Mouse (Mus musculus): Measurements from ENCODE around the gene Tuba4a. TPM values are rescaled to one million over a fixed set of nuclear protein-coding genes. Genes with fewer than 3 reads are reported as not detected.
A peak's percentile ranks its signal among the peaks of the same experiment; 100 is the strongest.

Gene Tuba4a
- polyA plus RNA-seq, 1 experiment from 2014 or later = 298 TPM

- peak within 1 kb of the TSS; percentile 97 for H3K4me2 ChIP-seq (ENCODE audit: low read depth, low read length)
- WGBS (ENCODE audit: insufficient replicate concordance) = 0% methylated on average over 31 of the region's 31 CpGs
- H3K9me3 ChIP-seq (ENCODE audit: low read length) = 0 out of 2 replicates have a peak, but pooled peaks cover 2% of the 10 kb centered on the region
- peak within 1 kb of the TSS; percentile 93 for H3K9ac ChIP-seq (replicated peaks)
- peak; percentile 93 for DNase-seq
- ATAC-seq = peak; percentile 86
- H3K4me1 ChIP-seq (ENCODE audit: insufficient read depth) = peaks cover 13% of the 10 kb centered on the region
- no peaks in the 10 kb centered on the region for H3K27me3 ChIP-seq (ENCODE audit: insufficient read depth, low read length)
- peaks cover 69% of the 10 kb centered on the region for H3K36me3 ChIP-seq (replicated peaks; ENCODE audit: insufficient read depth, low read length)
- TF ChIP-seq CTCF (IDR thresholded peaks at IDR 0.05; ENCODE audit: low read depth) (no peak), EP300 (IDR thresholded peaks at IDR 0.05; ENCODE audit: low read depth) (0 out of 2 replicates have a peak, but pooled peaks have one; percentile 20)
- H3K27ac ChIP-seq (ENCODE audit: low read depth) = peak within 1 kb of the TSS; percentile 99
- peak within 1 kb of the TSS; percentile 83 for H3K4me3 ChIP-seq (ENCODE audit: low read depth, low read length)
Measured at GRCm38 (mm10) chr1:75180105-75180590, 39.5 kb downstream of the Tuba4a start, which contains the start of gene Abcb6. TSS of gene Abcb6 (minus strand) at chr1:75180392.

- H3K9me3 ChIP-seq (ENCODE audit: low read length) = 0 out of 2 replicates have a peak, but pooled peaks cover 2% of the 10 kb centered on the region
- 5% methylated on average over 23 of the region's 23 CpGs for WGBS (ENCODE audit: insufficient replicate concordance)
- ATAC-seq (peak; percentile 73), DNase-seq (peak; percentile 62)
- H3K9ac ChIP-seq (replicated peaks) = peak overlapping the region; percentile 93
- peak overlapping the region; percentile 83 for H3K4me3 ChIP-seq (ENCODE audit: low read depth, low read length)
- no peak for TF ChIP-seq CTCF (IDR thresholded peaks at IDR 0.05; ENCODE audit: low read depth)
- peak; percentile 88 for TF ChIP-seq EP300 (IDR thresholded peaks at IDR 0.05; ENCODE audit: low read depth)
- no peaks in the 10 kb centered on the region for H3K27me3 ChIP-seq (ENCODE audit: insufficient read depth, low read length)
- peak overlapping the region; percentile 99 for H3K27ac ChIP-seq (ENCODE audit: low read depth)
- peak overlapping the region; percentile 97 for H3K4me2 ChIP-seq (ENCODE audit: low read depth, low read length)
- peaks cover 13% of the 10 kb centered on the region for H3K4me1 ChIP-seq (ENCODE audit: insufficient read depth)
- H3K36me3 ChIP-seq (replicated peaks; ENCODE audit: insufficient read depth, low read length) = peaks cover 67% of the 10 kb centered on the region
Measured at GRCm38 (mm10) chr1:75179334-75180104, 40.1 kb downstream of the Tuba4a start.

- H3K27me3 ChIP-seq (ENCODE audit: insufficient read depth, low read length) = no peaks in the 10 kb centered on the region
Measured at GRCm38 (mm10) chr1:75168472-75169464, 50.9 kb downstream of the Tuba4a start, which contains the start of gene Zfand2b. TSS of gene Zfand2b (plus strand) at chr1:75168646.

GRCm38 (mm10) chr1:75168093-75168471, 51.6 kb downstream of the Tuba4a start:
- ATAC-seq (peak; percentile 7; the same call in 1 of the 2 replicates), DNase-seq (no peak)
- TF ChIP-seq CTCF (IDR thresholded peaks at IDR 0.05; ENCODE audit: low read depth) = no peak
- TF ChIP-seq EP300 (IDR thresholded peaks at IDR 0.05; ENCODE audit: low read depth) = no peak
- Histone ChIP-seq H3K27me3 (ENCODE audit: insufficient read depth, low read length) (no peaks in the 10 kb centered on the region), H3K27ac (ENCODE audit: low read depth) (peak overlapping the region; percentile 90), H3K4me3 (ENCODE audit: low read depth, low read length) (peak overlapping the region; percentile 67), H3K36me3 (replicated peaks; ENCODE audit: insufficient read depth, low read length) (peaks cover 30% of the 10 kb centered on the region), H3K4me1 (ENCODE audit: insufficient read depth) (peaks cover 14% of the 10 kb centered on the region), H3K9me3 (ENCODE audit: low read length) (no peaks in the 10 kb centered on the region), H3K4me2 (ENCODE audit: low read depth, low read length) (peak overlapping the region; percentile 65), H3K9ac (replicated peaks) (peak overlapping the region; percentile 73)
- 9% methylated on average over 7 of the region's 7 CpGs for WGBS (ENCODE audit: insufficient replicate concordance)

More at GRCm38 (mm10) chr1:75168472-75169464, 50.9 kb downstream of the Tuba4a start, which contains the start of gene Zfand2b:
- Histone ChIP-seq H3K4me1 (ENCODE audit: insufficient read depth) (peaks cover 14% of the 10 kb centered on the region), H3K4me2 (ENCODE audit: low read depth, low read length) (peak within 1 kb of the TSS; percentile 65), H3K27ac (ENCODE audit: low read depth) (peak within 1 kb of the TSS; percentile 90), H3K9ac (replicated peaks) (peak within 1 kb of the TSS; percentile 73), H3K4me3 (ENCODE audit: low read depth, low read length) (peak within 1 kb of the TSS; percentile 67), H3K36me3 (replicated peaks; ENCODE audit: insufficient read depth, low read length) (peaks cover 36% of the 10 kb centered on the region), H3K9me3 (ENCODE audit: low read length) (no peaks in the 10 kb centered on the region)
- ATAC-seq (peak; percentile 95), DNase-seq (peak; percentile 99)
- WGBS (ENCODE audit: insufficient replicate concordance) = 2% methylated on average over 56 of the region's 59 CpGs
- TF ChIP-seq EP300 (IDR thresholded peaks at IDR 0.05; ENCODE audit: low read depth) (no peak; the same call in 1 of the 2 replicates), CTCF (IDR thresholded peaks at IDR 0.05; ENCODE audit: low read depth) (no peak)

Small RNA genes lying within 50 kb of the gene (microRNA-seq; reads per million reads assigned to microRNA genes)
- gene Gm27943 = not detected

Other genes starting within 250 kb of the Tuba4a start
- 3.0 and 3.5 TPM in 2 replicates for gene Nhej1, start 94.7 kb downstream of the Tuba4a start, polyA plus RNA-seq (2015; fragmentation: Nextera tagmentation; extraction: Ambion mirVana)
- gene Slc23a3, start 86.0 kb downstream of the Tuba4a start, polyA plus RNA-seq (2015; fragmentation: Nextera tagmentation; extraction: Ambion mirVana) = 2.3 and 2.8 TPM in 2 replicates
- gene Cnppd1, start 77.2 kb downstream of the Tuba4a start, polyA plus RNA-seq (2015; fragmentation: Nextera tagmentation; extraction: Ambion mirVana) = 43.8 and 47.4 TPM in 2 replicates
- 51.2 and 54.9 TPM in 2 replicates for gene Retreg2, start 77.1 kb downstream of the Tuba4a start, polyA plus RNA-seq (2015; fragmentation: Nextera tagmentation; extraction: Ambion mirVana)
- 32.7 and 34.7 TPM in 2 replicates for gene Zfand2b, start 51.2 kb downstream of the Tuba4a start, polyA plus RNA-seq (2015; fragmentation: Nextera tagmentation; extraction: Ambion mirVana)
- gene Abcb6, start 39.5 kb downstream of the Tuba4a start, polyA plus RNA-seq (2015; fragmentation: Nextera tagmentation; extraction: Ambion mirVana) = 38.1 and 41.5 TPM in 2 replicates
- 8.0 and 9.8 TPM in 2 replicates for gene Ankzf1, start 27.7 kb downstream of the Tuba4a start, polyA plus RNA-seq (2015; fragmentation: Nextera tagmentation; extraction: Ambion mirVana)
- gene Atg9a, start 27.7 kb downstream of the Tuba4a start, polyA plus RNA-seq (2015; fragmentation: Nextera tagmentation; extraction: Ambion mirVana) = 17.6 and 17.8 TPM in 2 replicates
- 2.7 and 3.5 TPM in 2 replicates for gene Glb1l, start 9.1 kb downstream of the Tuba4a start, polyA plus RNA-seq (2015; fragmentation: Nextera tagmentation; extraction: Ambion mirVana)
- 88.3 and 101 TPM in 2 replicates for gene Stk16, start 9.0 kb downstream of the Tuba4a start, polyA plus RNA-seq (2015; fragmentation: Nextera tagmentation; extraction: Ambion mirVana)
- 0.18 TPM in 1 of 2 replicates, not detected in the other for gene A630095N17Rik, start 12.2 kb upstream of the Tuba4a start, polyA plus RNA-seq (2015; fragmentation: Nextera tagmentation; extraction: Ambion mirVana)
- 29.0 and 31.0 TPM in 2 replicates for gene Dnajb2, start 16.5 kb upstream of the Tuba4a start, polyA plus RNA-seq (2015; fragmentation: Nextera tagmentation; extraction: Ambion mirVana)
- gene Ptprn, start 44.6 kb upstream of the Tuba4a start, polyA plus RNA-seq (2015; fragmentation: Nextera tagmentation; extraction: Ambion mirVana) = 0.02 and 0.09 TPM in 2 replicates
- gene Resp18, start 58.5 kb upstream of the Tuba4a start, polyA plus RNA-seq (2015; fragmentation: Nextera tagmentation; extraction: Ambion mirVana) = not detected in 2 replicates
- gene Dnpep, start 98.1 kb upstream of the Tuba4a start, polyA plus RNA-seq (2015; fragmentation: Nextera tagmentation; extraction: Ambion mirVana) = 50.5 and 52.8 TPM in 2 replicates
- gene Des, start 140.5 kb upstream of the Tuba4a start, polyA plus RNA-seq (2015; fragmentation: Nextera tagmentation; extraction: Ambion mirVana) = 4.0 and 14.2 TPM in 2 replicates
- 3.4 and 3.5 TPM in 2 replicates for gene Speg, start 155.4 kb upstream of the Tuba4a start, polyA plus RNA-seq (2015; fragmentation: Nextera tagmentation; extraction: Ambion mirVana)
- gene Gmppa, start 216.1 kb upstream of the Tuba4a start, polyA plus RNA-seq (2015; fragmentation: Nextera tagmentation; extraction: Ambion mirVana) = 21.0 and 22.0 TPM in 2 replicates
- gene Asic4, start 230.6 kb upstream of the Tuba4a start, polyA plus RNA-seq (2015; fragmentation: Nextera tagmentation; extraction: Ambion mirVana) = not detected in 2 replicates